Mouse (Mus musculus): ENCODE data around the gene Syngr3. TPM values are rescaled to one million over a fixed set of nuclear protein-coding genes. Genes with fewer than 3 reads are reported as not detected.

The Syngr3 gene
- polyA plus RNA-seq, 2 experiments, result 0.06 to 0.08 TPM

GRCm38 (mm10) chr17:24650070-24650616 lies 39.6 kb downstream of the Syngr3 start, which contains the start of gene Slc9a3r2:
Gene Slc9a3r2 (minus strand): TSS chr17:24650327.
- Histone ChIP-seq H3K9me3 (ENCODE audit: control insufficient read depth, low read length) (no peaks in the 10 kb centered on the region), H3K4me1 (replicated peaks; ENCODE audit: control insufficient read depth in 2 of 2, insufficient read depth in 2 of 2, low read length in 1 of 2) (peaks cover 0 to 8% of the 10 kb centered on the region in 2 experiments; a peak in 2 of 4 replicates), H3K27me3 (ENCODE audit: control insufficient read depth, insufficient read depth, low read length) (peaks cover 33% of the 10 kb centered on the region), H3K27ac (no peak within 1 kb of the TSS), H3K9ac (replicated peaks) (no peak within 1 kb of the TSS; the same call in 1 of the 2 replicates), H3K4me2 (ENCODE audit: low read depth) (peak within 1 kb of the TSS; percentile 51), H3K36me3 (replicated peaks; ENCODE audit: control insufficient read depth, insufficient read depth, low read depth) (no peaks in the 10 kb centered on the region), H3K4me3 (ENCODE audit: insufficient read depth in 1 of 2, low read depth in 2 of 2, low read length in 2 of 2) (peak within 1 kb of the TSS; percentile 51 to 62)
- no peak for DNase-seq (ENCODE audit: low read depth in 3 of 3, low spot score in 3 of 3)
- under 1% methylated on average over 41 of the region's 41 CpGs for WGBS (ENCODE audit: insufficient replicate concordance)
- TF ChIP-seq EP300 (IDR thresholded peaks at IDR 0.05; ENCODE audit: low read depth) (no peak), CTCF (IDR thresholded peaks at IDR 0.05; ENCODE audit: low read depth) (no peak)
- ATAC-seq (ENCODE audit: insufficient read depth), result peak; percentile 48; the same call in 1 of the 2 replicates

DNA sequence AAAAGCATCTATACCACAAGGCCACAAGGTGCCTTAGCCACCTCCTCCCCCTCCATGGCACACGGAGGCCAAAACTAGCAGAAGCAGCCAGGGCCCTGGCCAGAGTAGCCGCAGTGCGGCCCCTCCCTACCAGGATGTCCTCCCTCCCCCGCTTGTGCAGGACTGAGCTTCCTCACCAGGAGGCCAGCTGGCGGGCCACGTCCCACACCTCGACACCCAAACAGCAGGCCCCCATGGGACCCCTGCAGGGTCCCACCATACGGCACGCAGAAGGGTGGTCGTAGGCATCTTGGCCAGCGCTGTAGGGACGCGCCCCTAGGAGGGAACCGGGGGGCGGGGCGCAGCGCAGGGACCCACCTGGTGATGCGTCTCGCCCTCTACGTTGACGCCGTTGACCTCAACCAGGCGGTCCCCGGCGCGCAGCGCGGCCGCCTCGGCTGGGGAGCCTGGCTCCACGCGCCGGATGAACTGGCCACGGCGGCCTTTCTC lies 40.1 kb downstream of the Syngr3 start:
- H3K27me3 ChIP-seq (ENCODE audit: control insufficient read depth, insufficient read depth, low read length), result peaks cover 33% of the 10 kb centered on the region
- TF ChIP-seq CTCF (IDR thresholded peaks at IDR 0.05; ENCODE audit: low read depth), result no peak
- TF ChIP-seq EP300 (IDR thresholded peaks at IDR 0.05; ENCODE audit: low read depth), result no peak
- H3K36me3 ChIP-seq (replicated peaks; ENCODE audit: control insufficient read depth, insufficient read depth, low read depth), result no peaks in the 10 kb centered on the region
- H3K4me1 ChIP-seq (replicated peaks; ENCODE audit: control insufficient read depth in 2 of 2, insufficient read depth in 2 of 2, low read length in 1 of 2), result peaks cover 0 to 12% of the 10 kb centered on the region in 2 experiments; a peak in 3 of 4 replicates
- H3K9ac ChIP-seq (replicated peaks), result no peak overlapping the region; the same call in 1 of the 2 replicates
- H3K4me3 ChIP-seq (ENCODE audit: insufficient read depth in 1 of 2, low read depth in 2 of 2, low read length in 2 of 2), result peak overlapping the region; percentile 51 to 62
- peak overlapping the region; percentile 51 for H3K4me2 ChIP-seq (ENCODE audit: low read depth)
- H3K9me3 ChIP-seq (ENCODE audit: control insufficient read depth, low read length), result no peaks in the 10 kb centered on the region
- no peak overlapping the region for H3K27ac ChIP-seq
- ATAC-seq (ENCODE audit: insufficient read depth), result 0 out of 2 replicates have a peak, but pooled peaks have one; percentile 6
- DNase-seq (ENCODE audit: low read depth in 3 of 3, low spot score in 3 of 3), result no peak
- 1% methylated on average over 34 of the region's 35 CpGs for WGBS (ENCODE audit: insufficient replicate concordance)

GRCm38 (mm10) chr17:24648731-24649377 lies 40.9 kb downstream of the Syngr3 start:
- Histone ChIP-seq H3K36me3 (replicated peaks; ENCODE audit: control insufficient read depth, insufficient read depth, low read depth) (no peaks in the 10 kb centered on the region), H3K4me3 (ENCODE audit: insufficient read depth in 1 of 2, low read depth in 2 of 2, low read length in 2 of 2) (no peak overlapping the region; a peak in 1 of 4 replicates), H3K4me2 (ENCODE audit: low read depth) (peak overlapping the region; percentile 51), H3K9ac (replicated peaks) (no peak overlapping the region), H3K27ac (no peak overlapping the region), H3K4me1 (replicated peaks; ENCODE audit: control insufficient read depth in 2 of 2, insufficient read depth in 2 of 2, low read length in 1 of 2) (peaks cover 0 to 15% of the 10 kb centered on the region in 2 experiments; a peak in 3 of 4 replicates), H3K9me3 (ENCODE audit: control insufficient read depth, low read length) (no peaks in the 10 kb centered on the region), H3K27me3 (ENCODE audit: control insufficient read depth, insufficient read depth, low read length) (peaks cover 33% of the 10 kb centered on the region)
- ATAC-seq (ENCODE audit: insufficient read depth) (no peak), DNase-seq (ENCODE audit: low read depth in 3 of 3, low spot score in 3 of 3) (no peak)
- 65% methylated on average over 10 of the region's 10 CpGs for WGBS (ENCODE audit: insufficient replicate concordance)
- TF ChIP-seq CTCF (IDR thresholded peaks at IDR 0.05; ENCODE audit: low read depth) (no peak), EP300 (IDR thresholded peaks at IDR 0.05; ENCODE audit: low read depth) (no peak)

DNA sequence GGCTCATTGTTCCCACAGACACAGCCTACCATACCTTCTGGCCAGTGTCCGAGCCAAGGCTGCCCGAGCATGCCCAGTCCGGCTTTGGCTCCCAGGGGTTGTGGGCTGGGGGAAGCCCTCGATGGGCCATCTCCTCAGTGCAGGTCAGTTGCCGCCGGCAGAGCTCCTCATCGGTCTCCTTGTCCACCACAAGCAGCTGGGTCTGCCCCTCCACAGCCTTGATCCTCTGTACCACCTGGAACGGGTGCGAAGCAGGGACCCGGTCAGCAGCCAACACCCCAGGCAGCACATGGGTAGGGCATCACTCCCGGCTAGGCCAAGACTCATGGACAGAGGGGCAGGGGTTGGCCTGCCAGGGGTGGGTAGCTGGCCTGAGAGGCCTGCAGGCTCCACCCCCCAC lies 42.3 kb downstream of the Syngr3 start:
- 62% methylated on average over 11 of the region's 11 CpGs for WGBS (ENCODE audit: insufficient replicate concordance)
- DNase-seq (ENCODE audit: low read depth in 3 of 3, low spot score in 3 of 3) (no peak), ATAC-seq (ENCODE audit: insufficient read depth) (no peak)
- H3K36me3 ChIP-seq (replicated peaks; ENCODE audit: control insufficient read depth, insufficient read depth, low read depth), result no peaks in the 10 kb centered on the region
- H3K4me2 ChIP-seq (ENCODE audit: low read depth), result no peak overlapping the region
- H3K27ac ChIP-seq, result no peak overlapping the region
- H3K4me3 ChIP-seq (ENCODE audit: insufficient read depth in 1 of 2, low read depth in 2 of 2, low read length in 2 of 2), result no peak overlapping the region
- peaks cover 0 to 16% of the 10 kb centered on the region in 2 experiments; a peak in 3 of 4 replicates for H3K4me1 ChIP-seq (replicated peaks; ENCODE audit: control insufficient read depth in 2 of 2, insufficient read depth in 2 of 2, low read length in 1 of 2)
- TF ChIP-seq EP300 (IDR thresholded peaks at IDR 0.05; ENCODE audit: low read depth) (no peak), CTCF (IDR thresholded peaks at IDR 0.05; ENCODE audit: low read depth) (no peak)
- H3K9ac ChIP-seq (replicated peaks), result no peak overlapping the region
- no peaks in the 10 kb centered on the region for H3K9me3 ChIP-seq (ENCODE audit: control insufficient read depth, low read length)
- peaks cover 33% of the 10 kb centered on the region for H3K27me3 ChIP-seq (ENCODE audit: control insufficient read depth, insufficient read depth, low read length)

GRCm38 (mm10) chr17:24646381-24646780 lies 43.4 kb downstream of the Syngr3 start:
- no peaks in the 10 kb centered on the region for H3K9me3 ChIP-seq (ENCODE audit: control insufficient read depth, low read length)
- no peak overlapping the region for H3K4me3 ChIP-seq (ENCODE audit: insufficient read depth in 1 of 2, low read depth in 2 of 2, low read length in 2 of 2)

More at GRCm38 (mm10) chr17:24646381-24646780, 43.4 kb downstream of the Syngr3 start:
- no peaks in the 10 kb centered on the region for H3K36me3 ChIP-seq (replicated peaks; ENCODE audit: control insufficient read depth, insufficient read depth, low read depth)
- no peak overlapping the region for H3K27ac ChIP-seq
- ATAC-seq (ENCODE audit: insufficient read depth), result no peak
- 59% methylated on average over 4 of the region's 4 CpGs for WGBS (ENCODE audit: insufficient replicate concordance)
- no peak overlapping the region for H3K4me2 ChIP-seq (ENCODE audit: low read depth)
- TF ChIP-seq EP300 (IDR thresholded peaks at IDR 0.05; ENCODE audit: low read depth) (no peak), CTCF (IDR thresholded peaks at IDR 0.05; ENCODE audit: low read depth) (no peak)
- DNase-seq (ENCODE audit: low read depth in 3 of 3, low spot score in 3 of 3), result no peak
- H3K27me3 ChIP-seq (ENCODE audit: control insufficient read depth, insufficient read depth, low read length), result peaks cover 29% of the 10 kb centered on the region
- H3K4me1 ChIP-seq (replicated peaks; ENCODE audit: control insufficient read depth in 2 of 2, insufficient read depth in 2 of 2, low read length in 1 of 2), result peaks cover 0 to 16% of the 10 kb centered on the region in 2 experiments; a peak in 3 of 4 replicates
- H3K9ac ChIP-seq (replicated peaks), result no peak overlapping the region
